Mouse (Mus musculus): ENCODE measurements at regions not wholly inside any gene's neighbourhood (a gene's known extent, or its start where the extent isn't known, plus 50 kb on each side); places are given as distances from the start of the nearest gene placed in this dataset.

DNA sequence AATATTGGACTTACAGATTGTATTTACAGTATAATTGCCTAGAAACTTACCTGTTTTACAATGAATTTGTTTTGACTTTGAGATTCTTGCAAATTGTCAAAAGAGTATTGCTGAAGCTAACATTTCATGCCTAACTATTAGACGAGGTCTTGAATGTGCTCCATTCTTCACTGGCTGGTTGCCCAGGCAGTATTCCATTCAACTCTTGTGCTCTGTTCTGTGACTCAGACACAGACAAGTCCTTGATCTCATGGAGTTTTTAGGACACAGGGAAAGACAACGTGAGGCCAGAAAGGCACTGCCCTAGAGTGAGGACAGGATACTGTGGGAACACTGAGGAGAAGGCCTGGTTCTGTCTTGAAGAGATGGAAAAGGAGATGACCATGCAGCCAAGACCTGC is 57.0 kb upstream of the Mpp6 start:
- TF ChIP-seq POLR2A (IDR thresholded peaks at IDR 0.05; ENCODE audit: insufficient read length, low read depth) = no peak
- no peak for TF ChIP-seq MYOG (IDR thresholded peaks at IDR 0.05; ENCODE audit: control insufficient read depth in 1 of 3, insufficient read depth in 1 of 3, insufficient read length in 2 of 3, low read depth in 2 of 3)
- no peak for TF ChIP-seq POLR2AphosphoS2 (IDR thresholded peaks at IDR 0.05; ENCODE audit: insufficient read length, low read depth)

Measured in myocyte (in vitro differentiated cells).